Mouse (Mus musculus): ENCODE measurements at regions not wholly inside any gene's neighbourhood (a gene's known extent, or its start where the extent isn't known, plus 50 kb on each side); places are given as distances from the start of the nearest gene placed in this dataset.

DNA sequence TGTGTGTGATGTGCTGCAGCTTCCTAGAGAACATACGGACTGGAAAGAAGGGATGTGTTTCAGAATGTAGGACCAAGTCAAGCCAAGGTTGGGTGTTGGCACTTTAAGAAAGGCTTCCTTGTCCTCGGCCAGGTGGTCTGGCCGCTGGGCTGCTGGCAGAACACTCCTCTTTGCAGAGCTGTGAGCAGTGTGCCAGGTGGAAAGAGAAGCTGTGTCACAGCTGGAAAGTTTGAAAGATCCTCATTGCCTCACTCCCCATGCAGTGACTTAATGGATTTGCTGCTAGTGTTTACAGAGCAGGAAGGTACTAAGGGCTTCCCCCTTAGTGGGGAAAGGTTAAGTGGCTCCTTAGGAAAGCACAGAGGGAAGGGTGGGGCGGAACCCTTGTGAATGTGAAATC is 269.2 kb upstream of the Ptger4 start:
- TF ChIP-seq CTCF (conservative IDR thresholded peaks at IDR 0.05; ENCODE audit: insufficient read depth, insufficient read length, low read depth, low read length) (no peak), POLR2A (IDR thresholded peaks at IDR 0.05; ENCODE audit: low read depth, low read length) (no peak)

Measured in kidney, adult 2 months (tissue).